Mouse (Mus musculus) heart, postnatal 36 days (tissue): ENCODE measurements around the gene Tmem235. TPM values are rescaled to one million over a fixed set of nuclear protein-coding genes. Genes with fewer than 3 reads are reported as not detected.

Experiments used
- DNase-seq, 2 experiments: peaks; one replicate each; pipeline ENCODE4 v3.0.0; 2021 to 2022
- intact Hi-C: fragments of 180-260 bp; cut with DNase I; formaldehyde crosslinking; loops from one replicate; pipeline ENCODE4 v1.15.1; 2025
- total RNA-seq, 2 experiments: library from RNA; stranded (reverse); gene quantifications; 2 replicates each; pipeline ENCODE4 v1.2.3; 2021

Gene Tmem235
- total RNA-seq, 2 experiments from 2014 or later: not detected

DNA sequence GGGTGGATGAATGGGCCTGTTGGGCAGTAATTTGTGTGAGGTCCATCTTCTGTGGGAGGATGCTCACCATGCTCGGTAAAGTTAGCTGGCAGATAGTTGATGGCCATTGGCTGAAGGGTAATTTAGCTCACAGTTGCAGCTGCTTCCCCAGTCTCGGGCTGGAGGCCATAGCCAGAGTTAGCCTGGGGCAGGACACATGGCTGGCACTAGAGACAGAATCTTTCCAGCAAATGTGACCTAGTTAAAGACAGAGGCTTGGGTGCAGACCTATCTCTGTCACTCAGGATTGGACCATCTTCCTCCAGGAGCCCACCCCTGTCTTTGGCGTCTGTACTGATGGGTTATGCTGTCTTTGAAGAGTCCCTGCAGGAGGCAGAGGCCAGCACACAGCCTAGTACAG lies 2.2 kb upstream of the Tmem235 start:
- DNase-seq: no peak
- intact Hi-C loops: no loop called here

DNA sequence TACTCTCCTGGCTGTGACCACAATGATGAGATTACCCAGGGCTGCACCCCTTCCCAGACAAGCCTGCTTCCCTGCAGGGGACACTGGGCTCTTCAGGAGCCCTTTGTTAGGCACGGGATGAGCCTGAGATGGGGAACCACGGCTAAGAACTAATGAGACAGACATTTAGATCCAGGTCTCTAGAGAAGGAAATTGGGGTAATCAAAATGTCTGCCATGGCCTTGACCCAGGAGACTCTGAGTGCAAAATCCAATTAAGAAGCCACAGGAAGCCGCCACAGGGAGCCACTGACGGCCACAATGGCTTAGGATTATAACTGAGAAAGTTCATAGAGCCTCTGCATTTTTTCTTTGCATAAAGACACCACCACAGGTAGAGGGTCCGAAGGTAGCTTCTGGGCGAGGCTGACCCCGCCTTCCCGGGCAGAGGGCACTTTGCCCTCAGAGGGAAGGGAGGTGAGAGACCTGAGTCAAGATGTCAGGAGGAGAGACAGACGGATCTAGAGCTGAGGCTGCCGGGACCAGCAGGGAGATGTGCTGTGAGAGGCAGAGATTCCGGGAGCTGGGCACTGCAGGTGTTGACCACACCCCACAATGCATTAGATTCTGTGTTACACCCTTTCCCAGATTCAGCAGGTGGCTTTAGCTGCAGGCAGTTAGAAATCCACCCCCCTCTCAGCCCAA lies 2.8 kb downstream of the Tmem235 start:
- no peak for DNase-seq
- intact Hi-C loops: no loop called here

GRCm38 (mm10) chr11:117864805-117865204 lies 4.3 kb downstream of the Tmem235 start:
- intact Hi-C loops: no loop called here
- no peak for DNase-seq

DNA sequence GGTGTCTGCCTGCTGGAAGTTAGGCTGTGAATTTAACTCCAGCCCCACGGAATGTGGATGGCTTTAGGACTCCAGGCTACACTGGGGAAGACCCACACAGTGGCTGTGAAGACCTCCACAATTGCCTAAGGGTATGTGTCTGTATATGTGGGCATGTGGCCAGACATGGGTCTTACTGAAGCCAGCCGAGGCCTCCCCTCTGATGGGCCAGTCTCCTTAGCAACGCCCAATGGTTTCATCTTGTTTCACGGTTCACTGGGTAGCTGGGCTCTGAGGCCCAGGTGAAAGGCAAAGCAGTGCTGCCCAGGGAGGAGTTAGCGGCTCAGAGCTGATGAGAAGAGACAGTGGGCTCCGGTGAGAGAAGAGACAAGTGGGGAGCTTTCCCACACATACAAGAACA lies 5.4 kb downstream of the Tmem235 start:
- intact Hi-C loops: no loop called here
- no peak for DNase-seq

DNA sequence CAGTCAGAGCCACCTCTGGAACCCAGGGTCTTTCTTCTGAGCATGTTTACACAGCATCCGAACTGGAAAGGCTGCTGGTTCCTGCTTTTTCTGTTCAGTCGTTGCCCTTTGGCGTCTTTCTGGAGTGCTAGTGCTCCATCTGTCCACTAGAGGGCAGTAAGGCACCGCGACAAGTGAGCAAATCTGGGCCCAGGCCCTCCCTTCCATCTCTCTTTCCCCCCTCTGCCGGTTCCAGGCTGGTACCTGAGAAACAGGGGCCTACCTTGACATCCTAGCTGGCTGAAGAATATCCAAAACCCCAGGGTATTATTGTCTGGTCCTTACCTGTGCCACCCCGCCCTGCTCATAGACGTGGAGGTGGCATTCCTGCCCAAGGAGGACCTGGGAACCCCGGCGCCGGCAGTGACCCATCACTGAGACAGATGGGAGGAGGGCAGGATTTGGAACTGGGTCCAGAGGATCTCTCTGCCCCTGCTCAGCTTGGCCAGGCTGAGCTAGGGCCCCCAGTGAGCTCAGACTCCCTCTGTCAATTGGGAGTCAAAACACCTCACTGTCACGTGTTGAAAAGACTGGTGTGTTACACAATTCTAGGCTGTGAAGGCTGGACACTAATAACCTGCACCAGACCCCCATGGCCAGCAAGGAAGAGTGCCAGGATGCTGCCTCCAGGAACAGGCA lies 10.3 kb downstream of the Tmem235 start:
- DNase-seq: peak; percentile 71 to 79
- intact Hi-C loops: loop anchor here (1.0 to 5.0 kb wide), 5 partner anchors 41 to 346 kb away; no protein-coding TSS in a partner anchor

DNA sequence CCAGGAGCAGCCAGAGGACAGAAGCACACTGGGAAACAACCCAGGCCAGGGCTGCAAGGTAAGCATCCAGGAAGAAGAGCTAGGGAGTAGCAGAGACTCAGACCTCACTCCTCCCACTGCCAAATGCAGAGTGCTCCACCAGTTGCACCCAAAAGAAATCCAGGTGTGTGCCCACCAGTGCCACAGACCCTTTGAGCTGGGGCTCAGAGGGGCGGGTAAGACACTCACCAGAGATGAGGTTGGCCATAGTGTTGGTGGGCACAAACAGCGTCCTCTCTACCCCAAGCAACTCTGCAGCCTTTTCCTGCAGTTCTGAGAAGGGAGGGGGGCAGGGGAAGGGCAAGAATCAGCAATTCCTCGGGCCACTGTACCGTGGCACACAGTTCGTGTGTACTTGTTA lies 10.8 kb downstream of the Tmem235 start:
- DNase-seq: no peak
- intact Hi-C loops: loop anchor here (2.0 to 5.0 kb wide), 2 partner anchors 97 to 346 kb away; no protein-coding TSS in a partner anchor

DNA sequence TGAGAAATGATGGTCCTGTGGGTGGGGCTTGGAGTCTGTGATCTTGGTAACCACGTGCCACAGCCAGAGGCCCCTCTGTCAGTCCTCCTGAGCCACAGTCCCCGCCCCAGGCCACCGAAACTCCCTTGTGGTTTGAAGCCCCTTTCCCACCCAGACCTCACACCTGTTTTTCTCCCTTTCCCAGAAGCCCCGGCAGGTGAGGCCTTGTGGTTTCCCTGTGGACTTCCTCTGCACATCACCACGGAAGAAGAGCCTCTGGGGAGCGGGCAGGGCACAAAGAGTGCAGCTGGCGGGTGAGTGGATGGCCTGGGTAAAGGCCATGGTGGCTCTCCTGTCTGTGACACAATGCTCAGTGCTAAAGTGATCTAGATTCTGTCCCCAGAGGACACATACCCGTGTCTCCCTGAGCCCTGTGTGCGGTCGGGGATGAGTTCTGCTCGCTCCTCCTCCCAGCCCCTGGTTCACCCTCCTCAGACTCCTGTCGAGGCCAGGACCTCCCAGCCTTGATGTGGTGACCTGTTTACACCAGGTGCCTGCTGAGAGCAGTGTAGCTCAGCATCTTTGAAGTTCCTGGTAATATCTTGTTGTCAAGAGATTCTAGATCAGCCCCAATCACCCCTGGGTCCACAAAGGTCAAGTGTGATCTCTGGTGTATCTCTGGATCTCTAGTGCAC lies 11.5 kb downstream of the Tmem235 start:
- intact Hi-C loops: loop anchor here (2.0 to 5.0 kb wide), 2 partner anchors 97 to 345 kb away; no protein-coding TSS in a partner anchor
- DNase-seq: no peak

DNA sequence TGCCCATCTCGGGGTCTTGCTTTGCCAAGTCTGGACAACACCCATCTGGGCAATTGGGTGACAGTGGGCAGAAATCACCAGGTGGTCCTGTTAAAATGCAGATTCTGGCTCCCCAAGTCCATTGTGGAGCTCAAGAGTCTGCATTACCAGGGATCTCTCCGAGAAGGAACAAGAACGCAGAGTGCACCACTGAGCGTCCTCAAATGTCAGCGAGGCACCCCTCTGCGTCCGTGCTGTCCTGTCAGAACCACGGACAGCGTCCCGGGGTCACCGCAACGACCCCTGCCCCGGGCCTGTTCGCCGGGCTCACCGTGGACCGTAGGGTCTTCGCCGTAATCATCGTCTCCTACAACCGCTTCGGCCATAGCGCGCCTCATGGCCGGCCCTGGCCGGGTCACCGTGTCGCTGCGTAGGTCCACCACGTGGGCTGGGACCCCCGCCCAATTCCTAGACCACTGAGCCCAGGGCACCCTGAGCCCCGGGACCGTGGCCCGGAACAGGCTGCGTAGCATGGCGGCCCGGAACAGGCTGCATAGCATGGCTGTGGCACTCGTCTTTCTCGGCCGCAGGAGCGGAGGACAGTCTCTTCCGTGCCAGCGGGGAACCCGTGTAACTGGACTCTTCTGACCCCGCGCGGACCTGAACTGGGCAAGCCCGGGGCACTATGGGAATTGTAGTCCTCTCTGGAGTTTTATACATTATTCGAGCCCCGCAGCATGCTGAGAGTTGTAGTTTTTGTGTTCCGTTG lies 12.5 kb downstream of the Tmem235 start, which contains the start of gene Tha1:
Tha1 (minus strand) TSS at position 621 of the 748 bp plus-strand sequence.
- intact Hi-C loops: loop anchor here (5.0 kb wide), 1 partner anchor 344 kb away; no protein-coding TSS in a partner anchor
- DNase-seq: peak; percentile 72 to 81

GRCm38 (mm10) chr11:117874419-117874818 lies 13.9 kb downstream of the Tmem235 start:
- intact Hi-C loops: loop anchor here (5.0 kb wide), 1 partner anchor 343 kb away; no protein-coding TSS in a partner anchor
- no peak for DNase-seq

DNA sequence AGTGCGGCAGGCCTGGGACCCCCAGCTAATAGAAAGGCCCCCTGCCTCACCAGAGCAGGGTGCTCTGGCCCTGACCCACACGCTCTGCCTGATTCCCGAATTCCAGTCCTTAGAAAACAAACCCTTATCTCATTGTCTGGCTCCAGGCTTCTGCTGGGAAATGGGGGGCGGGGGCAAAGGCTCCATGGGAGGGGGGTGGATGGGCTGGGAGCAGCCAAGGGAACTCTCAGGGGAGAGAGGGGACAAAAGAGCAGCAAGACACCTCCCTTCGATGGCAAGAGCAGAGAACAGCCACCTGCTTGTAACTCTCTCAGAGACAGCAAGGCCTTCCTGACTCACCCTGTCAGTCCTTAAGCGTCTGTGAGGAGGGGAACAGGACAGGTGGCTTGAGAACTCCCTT lies 15.1 kb downstream of the Tmem235 start:
- no peak for DNase-seq
- intact Hi-C loops: no loop called here

- DNase-seq: no peak
- intact Hi-C loops: no loop called here
Observed at GRCm38 (mm10) chr11:117877917-117878745, 17.6 kb downstream of the Tmem235 start.

- DNase-seq: no peak
- intact Hi-C loops: no loop called here
Observed at GRCm38 (mm10) chr11:117878892-117879291, 18.3 kb downstream of the Tmem235 start.

DNA sequence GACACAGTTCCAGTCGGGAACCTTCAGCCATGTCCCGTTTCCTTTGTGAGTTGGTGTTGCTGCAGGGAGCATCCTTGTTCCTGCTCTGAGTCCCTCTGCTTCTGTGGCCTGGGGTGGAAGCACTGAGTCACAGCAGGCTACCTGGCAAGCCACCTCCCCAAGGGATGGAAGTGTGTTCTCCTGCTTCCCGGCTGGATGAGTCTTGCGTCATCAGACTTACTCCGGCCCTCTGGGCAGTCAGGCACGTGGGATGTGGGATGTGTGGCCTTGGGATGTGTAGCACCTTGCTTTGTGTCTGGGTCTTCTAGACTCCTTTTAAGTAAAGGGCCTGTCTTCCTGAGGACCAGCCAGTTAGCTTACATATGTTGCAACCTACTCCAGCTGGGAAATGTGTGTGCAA lies 19.1 kb downstream of the Tmem235 start:
- intact Hi-C loops: no loop called here
- DNase-seq: no peak

DNA sequence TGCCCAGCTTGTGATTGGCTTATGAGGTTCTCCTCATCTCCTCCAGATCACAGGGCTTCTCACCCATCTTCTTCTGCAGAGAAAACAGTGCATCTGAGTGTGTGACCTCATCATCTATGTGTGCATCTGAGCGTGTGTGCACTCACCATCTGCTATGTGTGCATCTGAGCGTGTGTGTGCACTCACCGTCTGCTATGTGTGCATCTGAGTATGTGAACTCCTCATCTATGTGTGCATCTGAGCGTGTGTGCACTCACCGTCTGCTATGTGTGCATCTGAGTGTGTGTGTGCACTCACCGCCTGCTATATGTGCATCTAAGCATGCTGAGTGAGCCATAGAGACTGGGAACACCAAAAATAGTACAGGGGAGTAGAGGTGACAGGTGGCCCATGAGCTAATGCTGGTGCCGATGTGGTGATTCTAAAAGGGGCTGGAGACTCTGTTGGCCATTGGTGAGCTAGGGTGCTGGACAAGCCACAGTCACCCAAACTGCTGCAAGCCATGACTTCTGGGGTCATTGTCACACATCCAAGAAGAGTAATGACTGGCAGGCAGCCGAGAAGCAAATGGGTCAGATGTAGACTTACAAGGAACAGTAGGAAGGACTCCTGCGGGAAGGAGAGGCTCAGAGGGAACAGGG lies 19.9 kb downstream of the Tmem235 start:
- no peak for DNase-seq
- intact Hi-C loops: no loop called here

DNA sequence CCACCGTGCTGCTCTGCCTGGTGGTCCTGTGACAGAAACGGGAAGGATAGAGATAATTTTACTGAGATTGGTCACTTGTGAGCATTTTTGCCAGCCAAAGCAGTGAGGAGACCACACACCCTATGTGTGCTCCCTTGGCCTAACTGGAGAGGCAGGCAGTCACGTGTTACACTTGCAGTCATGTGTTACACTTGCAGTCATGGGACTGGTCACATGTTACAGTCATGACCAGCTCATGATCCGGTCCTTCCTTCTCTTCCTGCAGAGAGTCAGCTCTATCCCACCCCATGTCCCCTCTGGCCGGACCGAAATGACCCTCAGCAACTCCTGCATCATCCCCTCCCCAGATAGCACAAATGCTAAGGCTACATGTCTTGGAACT lies 20.4 kb downstream of the Tmem235 start:
- no peak for DNase-seq
- intact Hi-C loops: no loop called here

DNA sequence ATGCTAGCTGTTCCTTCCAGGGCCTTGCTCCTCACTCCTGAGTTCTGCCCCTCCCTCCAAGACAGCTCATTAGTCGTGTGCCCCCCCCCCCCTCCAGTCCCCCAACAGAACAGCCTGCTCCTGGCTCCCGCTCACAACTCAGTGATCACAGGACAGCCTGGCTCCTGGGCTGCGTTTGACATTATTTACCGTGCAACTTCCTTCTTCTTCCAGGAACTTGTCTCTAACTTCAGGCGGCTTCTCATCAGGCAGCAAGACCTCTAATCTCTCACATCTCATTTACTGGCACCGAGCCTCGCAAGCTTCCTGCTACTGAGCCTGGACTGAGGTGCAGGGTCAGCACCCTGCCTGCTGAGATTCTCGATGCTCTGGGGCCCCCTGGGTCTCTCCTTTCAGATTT lies 21.2 kb downstream of the Tmem235 start:
- DNase-seq: peak in 1 of 2 experiments; percentile 40

GRCm38 (mm10) chr11:117882208-117882607 lies 21.7 kb downstream of the Tmem235 start:
- no peak for DNase-seq
- intact Hi-C loops: no loop called here

More for the DNA sequence above, 21.2 kb downstream of the Tmem235 start:
- intact Hi-C loops: no loop called here

DNA sequence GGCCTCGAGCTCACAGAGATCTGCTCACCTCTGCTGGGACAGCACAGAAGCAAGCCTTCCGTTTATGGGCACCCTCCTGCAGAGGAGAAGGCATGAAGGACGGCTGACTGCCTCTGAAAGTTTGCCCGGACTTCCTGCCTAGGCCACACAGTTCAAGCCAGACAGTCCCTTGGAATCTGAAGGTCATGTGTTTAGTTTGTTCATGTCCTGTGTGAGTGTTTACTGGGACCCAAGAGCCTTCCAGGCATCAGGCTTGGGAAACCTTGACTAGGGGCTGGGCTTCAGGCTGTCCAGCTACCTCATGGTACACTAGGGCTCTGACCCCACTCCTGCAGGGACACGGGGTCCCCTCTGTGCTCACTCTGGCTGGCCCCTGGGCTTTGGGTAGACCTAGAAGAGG lies 25.4 kb downstream of the Tmem235 start:
- intact Hi-C loops: no loop called here

GRCm38 (mm10) chr11:117888168-117888852 lies 27.8 kb downstream of the Tmem235 start:
- DNase-seq: no peak
- intact Hi-C loops: no loop called here

More for the DNA sequence above, 25.4 kb downstream of the Tmem235 start:
- DNase-seq: no peak
